Mouse (Mus musculus): ENCODE data around the gene Egr4. TPM values are rescaled to one million over a fixed set of nuclear protein-coding genes. Genes with fewer than 3 reads are reported as not detected.

Egr4 gene
- polyA plus RNA-seq, 1 experiment from 2014 or later: not detected

GRCm38 (mm10) chr6:85511286-85512055 lies 1.9 kb downstream of the Egr4 start:
- peak overlapping the region; percentile 23 for H3K4me3 ChIP-seq (replicated peaks)
- peak overlapping the region; percentile 26 for H3K4me2 ChIP-seq
- ATAC-seq (ENCODE audit: low read depth): no peak
- no peak overlapping the region for H3K27ac ChIP-seq
- no peaks in the 10 kb centered on the region for H3K36me3 ChIP-seq
- no peaks in the 10 kb centered on the region for H3K9me3 ChIP-seq (replicated peaks)
- no peak for DNase-seq
- peaks cover 19% of the 10 kb centered on the region for H3K4me1 ChIP-seq (replicated peaks)
- H3K9ac ChIP-seq: no peak overlapping the region
- WGBS (ENCODE audit: insufficient replicate concordance): 2% methylated on average over 88 of the region's 88 CpGs
- peaks cover 89% of the 10 kb centered on the region for H3K27me3 ChIP-seq

GRCm38 (mm10) chr6:85510476-85510875 lies 2.9 kb downstream of the Egr4 start:
- Histone ChIP-seq H3K4me2 (no peak overlapping the region), H3K9me3 (replicated peaks) (no peaks in the 10 kb centered on the region), H3K4me3 (replicated peaks) (no peak overlapping the region), H3K27me3 (peaks cover 80% of the 10 kb centered on the region), H3K36me3 (no peaks in the 10 kb centered on the region), H3K4me1 (replicated peaks) (peaks cover 19% of the 10 kb centered on the region), H3K9ac (no peak overlapping the region), H3K27ac (no peak overlapping the region)
- no peak for DNase-seq
- WGBS (ENCODE audit: insufficient replicate concordance): 3% methylated on average over 6 of the region's 6 CpGs
- ATAC-seq (ENCODE audit: low read depth): no peak

- Histone ChIP-seq H3K4me2 (no peak overlapping the region), H3K36me3 (no peaks in the 10 kb centered on the region), H3K4me1 (replicated peaks) (peaks cover 19% of the 10 kb centered on the region), H3K4me3 (replicated peaks) (no peak overlapping the region), H3K9me3 (replicated peaks) (no peaks in the 10 kb centered on the region), H3K27ac (no peak overlapping the region), H3K27me3 (peaks cover 79% of the 10 kb centered on the region), H3K9ac (no peak overlapping the region)
- WGBS (ENCODE audit: insufficient replicate concordance): 30% methylated on average over 5 of the region's 5 CpGs
- DNase-seq (no peak), ATAC-seq (ENCODE audit: low read depth) (no peak)
Measured at GRCm38 (mm10) chr6:85508602-85509001, 4.8 kb downstream of the Egr4 start.

GRCm38 (mm10) chr6:85504908-85505307 lies 8.5 kb downstream of the Egr4 start:
- peaks cover 73% of the 10 kb centered on the region for H3K27me3 ChIP-seq
- peaks cover 10% of the 10 kb centered on the region for H3K4me1 ChIP-seq (replicated peaks)
- 62% methylated on average over 2 of the region's 2 CpGs for WGBS (ENCODE audit: insufficient replicate concordance)
- H3K9ac ChIP-seq: no peak overlapping the region
- H3K27ac ChIP-seq: no peak overlapping the region
- H3K4me2 ChIP-seq: no peak overlapping the region
- H3K4me3 ChIP-seq (replicated peaks): no peak overlapping the region
- DNase-seq: no peak
- ATAC-seq (ENCODE audit: low read depth): no peak
- no peaks in the 10 kb centered on the region for H3K9me3 ChIP-seq (replicated peaks)
- no peaks in the 10 kb centered on the region for H3K36me3 ChIP-seq

- no peak for ATAC-seq (ENCODE audit: low read depth)
Measured at GRCm38 (mm10) chr6:85502911-85503250, 10.5 kb downstream of the Egr4 start, which contains the start of gene Fbxo41. Fbxo41 (minus strand) TSS chr6:85502994.

GRCm38 (mm10) chr6:85502103-85502910 lies 11.1 kb downstream of the Egr4 start:
- no peak overlapping the region for H3K27ac ChIP-seq
- no peak overlapping the region for H3K9ac ChIP-seq
- H3K36me3 ChIP-seq: no peaks in the 10 kb centered on the region
- peaks cover 10% of the 10 kb centered on the region for H3K4me1 ChIP-seq (replicated peaks)
- H3K4me2 ChIP-seq: peak overlapping the region; percentile 63
- H3K4me3 ChIP-seq (replicated peaks): peak overlapping the region; percentile 53
- H3K27me3 ChIP-seq: peaks cover 50% of the 10 kb centered on the region
- no peaks in the 10 kb centered on the region for H3K9me3 ChIP-seq (replicated peaks)
- 3% methylated on average over 32 of the region's 37 CpGs for WGBS (ENCODE audit: insufficient replicate concordance)
- DNase-seq: no peak
- ATAC-seq (ENCODE audit: low read depth): no peak

More at GRCm38 (mm10) chr6:85502911-85503250, 10.5 kb downstream of the Egr4 start, which contains the start of gene Fbxo41:
- Histone ChIP-seq H3K27ac (no peak within 1 kb of the TSS), H3K36me3 (no peaks in the 10 kb centered on the region), H3K9me3 (replicated peaks) (no peaks in the 10 kb centered on the region), H3K27me3 (peaks cover 54% of the 10 kb centered on the region), H3K4me1 (replicated peaks) (peaks cover 10% of the 10 kb centered on the region), H3K4me3 (replicated peaks) (peak within 1 kb of the TSS; percentile 53), H3K4me2 (peak within 1 kb of the TSS; percentile 63), H3K9ac (no peak within 1 kb of the TSS)
- WGBS (ENCODE audit: insufficient replicate concordance): 5% methylated on average over 13 of the region's 22 CpGs
- DNase-seq: no peak

- 0 out of 2 replicates have a peak overlapping the region, but pooled peaks have one; percentile 53 for H3K4me3 ChIP-seq (replicated peaks)
- H3K27me3 ChIP-seq: peaks cover 50% of the 10 kb centered on the region
- DNase-seq (no peak), ATAC-seq (ENCODE audit: low read depth) (no peak)
- no peaks in the 10 kb centered on the region for H3K36me3 ChIP-seq
- H3K27ac ChIP-seq: no peak overlapping the region
- no peak overlapping the region for H3K9ac ChIP-seq
- H3K9me3 ChIP-seq (replicated peaks): no peaks in the 10 kb centered on the region
- H3K4me2 ChIP-seq: no peak overlapping the region
- WGBS (ENCODE audit: insufficient replicate concordance): 15% methylated on average over 6 of the region's 6 CpGs
- H3K4me1 ChIP-seq (replicated peaks): peaks cover 10% of the 10 kb centered on the region
Measured at GRCm38 (mm10) chr6:85501571-85502102, 11.8 kb downstream of the Egr4 start.

GRCm38 (mm10) chr6:85500416-85500815 lies 13.0 kb downstream of the Egr4 start:
- no peaks in the 10 kb centered on the region for H3K36me3 ChIP-seq
- H3K9me3 ChIP-seq (replicated peaks): no peaks in the 10 kb centered on the region
- no peak overlapping the region for H3K4me2 ChIP-seq
- DNase-seq (no peak), ATAC-seq (ENCODE audit: low read depth) (no peak)
- no peak overlapping the region for H3K27ac ChIP-seq
- H3K9ac ChIP-seq: no peak overlapping the region
- peaks cover 48% of the 10 kb centered on the region for H3K27me3 ChIP-seq
- H3K4me3 ChIP-seq (replicated peaks): no peak overlapping the region
- 36% methylated on average over 1 of the region's 1 CpGs for whole genome bisulfite sequencing (ENCODE audit: insufficient replicate concordance)
- H3K4me1 ChIP-seq (replicated peaks): peaks cover 10% of the 10 kb centered on the region

- ATAC-seq (ENCODE audit: low read depth) (no peak), DNase-seq (no peak)
- Histone ChIP-seq H3K27ac (no peak overlapping the region), H3K27me3 (peaks cover 27% of the 10 kb centered on the region), H3K4me1 (replicated peaks) (peaks cover 10% of the 10 kb centered on the region), H3K9ac (no peak overlapping the region), H3K36me3 (no peaks in the 10 kb centered on the region), H3K4me3 (replicated peaks) (no peak overlapping the region), H3K4me2 (no peak overlapping the region), H3K9me3 (replicated peaks) (no peaks in the 10 kb centered on the region)
- WGBS (ENCODE audit: insufficient replicate concordance): 38% methylated on average over 9 of the region's 9 CpGs
Measured at GRCm38 (mm10) chr6:85498147-85498546, 15.2 kb downstream of the Egr4 start.

GRCm38 (mm10) chr6:85496976-85497375 lies 16.4 kb downstream of the Egr4 start:
- no peak overlapping the region for H3K27ac ChIP-seq
- DNase-seq (no peak), ATAC-seq (ENCODE audit: low read depth) (no peak)
- H3K36me3 ChIP-seq: no peaks in the 10 kb centered on the region
- no peak overlapping the region for H3K9ac ChIP-seq
- peaks cover 15% of the 10 kb centered on the region for H3K27me3 ChIP-seq
- no peak overlapping the region for H3K4me3 ChIP-seq (replicated peaks)
- no peaks in the 10 kb centered on the region for H3K9me3 ChIP-seq (replicated peaks)
- H3K4me1 ChIP-seq (replicated peaks): peaks cover 1% of the 10 kb centered on the region; the same call in 1 of the 2 replicates
- H3K4me2 ChIP-seq: no peak overlapping the region

- no peaks in the 10 kb centered on the region for H3K9me3 ChIP-seq (replicated peaks)
- no peak for ATAC-seq (ENCODE audit: low read depth)
- H3K9ac ChIP-seq: no peak overlapping the region
- DNase-seq: no peak
- no peak overlapping the region for H3K4me2 ChIP-seq
- H3K36me3 ChIP-seq: no peaks in the 10 kb centered on the region
- no peak overlapping the region for H3K27ac ChIP-seq
- H3K27me3 ChIP-seq: peaks cover 4% of the 10 kb centered on the region
- no peaks in the 10 kb centered on the region for H3K4me1 ChIP-seq (replicated peaks)
- no peak overlapping the region for H3K4me3 ChIP-seq (replicated peaks)
- 71% methylated on average over 3 of the region's 3 CpGs for WGBS (ENCODE audit: insufficient replicate concordance)
Measured at GRCm38 (mm10) chr6:85491606-85492005, 21.8 kb downstream of the Egr4 start.
